Mouse (Mus musculus) MEL (cell line): Measurements from ENCODE around the gene Ggt1. TPM values are rescaled to one million over a fixed set of nuclear protein-coding genes. Genes with fewer than 3 reads are reported as not detected.

Source experiments
- DNase-seq: peaks from one replicate; pipeline ENCODE4 v3.0.0; 2011; ENCODE audit warnings: low read depth, low spot score
- H3K27ac ChIP-seq: 2 replicates; pipeline ENCODE4 v1.5.1; 2012; ENCODE audit warnings: low read depth, mild to moderate bottlenecking, control low read depth, low read length, moderate library complexity; ENCODE audit not compliant: control insufficient read depth
- H3K27me3 ChIP-seq, 2 experiments: fragments of 150-350 bp in 1 of 2; sonication (generic) in 1 of 2; 2 replicates each; pipeline ENCODE4 v1.6.1; 2012; ENCODE audit warnings: low read length in 2 of 2, mild to moderate bottlenecking in 2 of 2, improper control_type of control experiment in 1 of 2, moderate library complexity in 1 of 2; ENCODE audit not compliant: insufficient read depth in 2 of 2, control insufficient read depth in 1 of 2
- H3K36me3 ChIP-seq, 2 experiments: 2 replicates each; pipeline ENCODE4 v1.6.1; 2012 to 2014; ENCODE audit warnings: low read length in 2 of 2, improper control_type of control experiment in 1 of 2, inconsistent platforms in 1 of 2, mild to moderate bottlenecking in 1 of 2; ENCODE audit not compliant: insufficient read depth in 2 of 2, control insufficient read depth in 1 of 2
- H3K4me1 ChIP-seq, 2 experiments: fragments of 150-350 bp in 1 of 2; sonication (generic) in 1 of 2; 2 replicates each; pipeline ENCODE4 v1.6.1; 2012; ENCODE audit warnings: low read length in 2 of 2, improper control_type of control experiment in 1 of 2, mild to moderate bottlenecking in 1 of 2; ENCODE audit not compliant: insufficient read depth in 2 of 2, control insufficient read depth in 1 of 2
- H3K4me3 ChIP-seq, 2 experiments: fragments of 150-350 bp in 1 of 2; sonication (generic) in 1 of 2; 2 replicates each; pipeline ENCODE4 v1.5.1; 2012; ENCODE audit warnings: low read depth in 2 of 2, low read length in 2 of 2, mild to moderate bottlenecking in 2 of 2, moderate library complexity in 2 of 2, control low read depth in 1 of 2, improper control_type of control experiment in 1 of 2; ENCODE audit not compliant: control insufficient read depth in 1 of 2, insufficient read depth in 1 of 2
- H3K79me2 ChIP-seq: 2 replicates; pipeline ENCODE4 v1.6.1; 2012; ENCODE audit warnings: mild to moderate bottlenecking, low read length, moderate library complexity; ENCODE audit not compliant: control insufficient read depth, poor library complexity, insufficient read depth
- H3K9ac ChIP-seq: 2 replicates; pipeline ENCODE4 v1.6.1; 2012; ENCODE audit warnings: low read depth, mild to moderate bottlenecking, control low read depth, low read length, moderate library complexity; ENCODE audit not compliant: control insufficient read depth, poor library complexity, severe bottlenecking
- H3K9me3 ChIP-seq: fragments of 150-350 bp; sonication (generic); replicated peaks from 2 replicates; pipeline ENCODE4 v1.6.1; 2012; ENCODE audit warnings: mild to moderate bottlenecking, low read length, improper control_type of control experiment, moderate library complexity; ENCODE audit not compliant: insufficient read depth
- CHD2 ChIP-seq: IDR thresholded peaks from 2 replicates; pipeline ENCODE4 v1.6.1; 2011; ENCODE audit warnings: low read length, improper control_type of control experiment
- E2F4 ChIP-seq: IDR thresholded peaks from 2 replicates; pipeline ENCODE4 v1.6.1; 2011; ENCODE audit warnings: low read depth, low read length, improper control_type of control experiment, borderline replicate concordance
- ELF1 ChIP-seq: IDR thresholded peaks from 2 replicates; pipeline ENCODE4 v1.6.1; 2014; ENCODE audit warnings: low read depth, mild to moderate bottlenecking, inconsistent platforms, low read length, improper control_type of control experiment, moderate library complexity
- GATA1 ChIP-seq: IDR thresholded peaks from 2 replicates; pipeline ENCODE4 v1.6.1; 2011; ENCODE audit warnings: low read depth, low read length, improper control_type of control experiment
- HCFC1 ChIP-seq: IDR thresholded peaks from 2 replicates; pipeline ENCODE4 v1.6.1; 2012; ENCODE audit warnings: low read depth, mild to moderate bottlenecking, inconsistent platforms, low read length, improper control_type of control experiment, moderate library complexity
- JUND ChIP-seq: IDR thresholded peaks from 2 replicates; pipeline ENCODE4 v1.6.1; 2011; ENCODE audit warnings: low read depth, mild to moderate bottlenecking, improper control_type of control experiment, low read length
- MAFK ChIP-seq: IDR thresholded peaks from 2 replicates; pipeline ENCODE4 v1.6.1; 2011; ENCODE audit warnings: low read depth, mild to moderate bottlenecking, low read length, improper control_type of control experiment, borderline replicate concordance
- MAX ChIP-seq: IDR thresholded peaks from 2 replicates; pipeline ENCODE4 v1.6.1; 2011; ENCODE audit warnings: low read length, improper control_type of control experiment
- MAZ ChIP-seq: IDR thresholded peaks from 2 replicates; pipeline ENCODE4 v1.6.1; 2012; ENCODE audit warnings: low read depth, mild to moderate bottlenecking, inconsistent platforms, low read length, improper control_type of control experiment
- MEF2A ChIP-seq: IDR thresholded peaks from 2 replicates; pipeline ENCODE4 v1.6.1; 2014; ENCODE audit warnings: low read depth, mild to moderate bottlenecking, inconsistent platforms, low read length, improper control_type of control experiment; ENCODE audit not compliant: poor library complexity, insufficient replicate concordance, severe bottlenecking; ENCODE audit errors: extremely low read depth
- MYB ChIP-seq: IDR thresholded peaks from 2 replicates; pipeline ENCODE4 v1.6.1; 2011; ENCODE audit warnings: mild to moderate bottlenecking, low read depth, low read length, improper control_type of control experiment
- NRF1 ChIP-seq: IDR thresholded peaks from 2 replicates; pipeline ENCODE4 v1.6.1; 2014; ENCODE audit warnings: low read depth, mild to moderate bottlenecking, inconsistent platforms, low read length, improper control_type of control experiment, moderate library complexity; ENCODE audit not compliant: poor library complexity, insufficient read depth, severe bottlenecking
- POLR2AphosphoS2 ChIP-seq: IDR thresholded peaks from 2 replicates; pipeline ENCODE4 v1.6.1; 2011; ENCODE audit warnings: low read length, improper control_type of control experiment
- ZMIZ1 ChIP-seq: IDR thresholded peaks from 2 replicates; pipeline ENCODE4 v1.6.1; 2012; ENCODE audit warnings: low read depth, mild to moderate bottlenecking, inconsistent platforms, low read length, improper control_type of control experiment, moderate library complexity
- ZNF384 ChIP-seq: IDR thresholded peaks from 2 replicates; pipeline ENCODE4 v1.6.1; 2012; ENCODE audit warnings: low read depth, mild to moderate bottlenecking, inconsistent platforms, low read length, improper control_type of control experiment
- polyA plus RNA-seq, 2 experiments: library from polyadenylated mRNA; stranded (reverse) in 1 of 2; unstranded in 1 of 2; fragments of >175 nt in 1 of 2; fragments of >200 nt in 1 of 2; gene quantifications; 2 replicates each; pipeline versions ENCODE4 v1.2.1 to v1.2.4; 2012; ENCODE audit warnings: low replicate concordance in 2 of 2, low read depth in 1 of 2; ENCODE audit not compliant: insufficient read length in 2 of 2, insufficient read depth in 1 of 2, missing spikeins in 1 of 2
- total RNA-seq: library from RNA; depleted of rRNA; stranded (reverse); fragments of 300-350 nt; gene quantifications from 2 replicates; pipeline ENCODE4 v1.2.3, GENCODE M21; 2012

Ggt1 gene
- total and polyA plus RNA-seq, 3 experiments, result 0.46 to 3.2 TPM; not detected in 1

DNA sequence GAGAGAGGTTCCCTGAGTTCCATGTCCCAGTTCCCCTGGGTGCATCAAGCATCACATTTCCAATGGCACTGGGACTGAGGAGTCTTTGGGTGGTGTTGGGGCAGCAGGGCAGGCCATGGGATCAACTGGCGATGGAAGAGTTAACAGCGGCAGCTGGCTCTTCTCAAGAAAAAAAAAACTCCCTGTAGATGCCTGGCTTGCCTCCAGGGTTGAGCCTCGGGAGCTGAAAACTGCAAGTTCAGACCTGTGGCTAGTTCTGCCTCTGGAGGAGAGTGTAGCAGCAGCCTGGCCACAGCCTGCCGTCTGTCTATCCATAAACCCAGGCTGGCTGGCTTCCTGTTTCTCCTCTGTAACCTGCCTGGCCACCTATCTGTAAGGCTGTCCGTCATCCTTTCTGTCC lies 27.7 kb downstream of the Ggt1 start, which contains the start of gene Ggt5:
Gene Ggt5, plus strand, starts transcription at position 212 of the 400 bp plus-strand sequence.
- H3K9me3 ChIP-seq, result no peaks in the 10 kb centered on the region
- no peaks in the 10 kb centered on the region for H3K79me2 ChIP-seq
- no peak within 1 kb of the TSS for H3K4me3 ChIP-seq
- H3K27me3 ChIP-seq, result no peaks in the 10 kb centered on the region
- DNase-seq, result peak; percentile 53
- no peak within 1 kb of the TSS for H3K9ac ChIP-seq
- H3K27ac ChIP-seq, result no peak within 1 kb of the TSS; the same call in 1 of the 2 replicates
- H3K4me1 ChIP-seq, result peaks cover 8 to 27% of the 10 kb centered on the region in 2 experiments
- H3K36me3 ChIP-seq, result peaks cover 0 to 7% of the 10 kb centered on the region in 2 experiments; a peak in 2 of 4 replicates
- TF ChIP-seq ZNF384 (peak; percentile 82), NRF1 (no peak), MYB (no peak)

DNA sequence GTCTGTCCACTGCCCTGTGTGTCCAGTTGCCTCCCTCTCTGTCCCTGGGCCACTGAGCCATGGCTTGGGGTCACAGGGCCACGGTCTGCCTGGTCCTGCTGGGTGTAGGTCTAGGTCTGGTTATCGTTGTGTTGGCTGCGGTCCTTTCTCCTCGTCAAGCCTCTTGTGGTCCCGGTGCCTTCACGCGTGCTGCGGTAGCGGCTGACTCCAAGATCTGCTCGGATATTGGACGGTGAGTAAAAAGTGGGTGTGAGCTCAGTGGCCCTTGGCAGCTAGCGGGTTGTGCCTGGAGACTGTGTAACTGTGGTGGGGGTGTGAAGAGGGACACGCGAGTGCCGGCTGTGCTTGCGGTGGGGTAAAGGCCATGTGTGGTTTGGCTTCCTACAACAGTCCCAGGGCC lies 28.2 kb downstream of the Ggt1 start:
- Histone ChIP-seq H3K27ac (no peak overlapping the region), H3K79me2 (no peaks in the 10 kb centered on the region), H3K4me1 (peaks cover 8 to 27% of the 10 kb centered on the region in 2 experiments), H3K27me3 (no peaks in the 10 kb centered on the region), H3K4me3 (no peak overlapping the region), H3K36me3 (peaks cover 0 to 7% of the 10 kb centered on the region in 2 experiments; a peak in 2 of 4 replicates), H3K9ac (no peak overlapping the region), H3K9me3 (no peaks in the 10 kb centered on the region)
- TF ChIP-seq GATA1, result no peak
- no peak for TF ChIP-seq ZMIZ1
- no peak for TF ChIP-seq NRF1
- no peak for TF ChIP-seq MAX
- no peak for TF ChIP-seq MAFK
- TF ChIP-seq POLR2AphosphoS2, result no peak
- no peak for TF ChIP-seq MEF2A
- TF ChIP-seq HCFC1, result no peak
- no peak for TF ChIP-seq ELF1
- no peak for TF ChIP-seq MAZ
- no peak for TF ChIP-seq CHD2
- TF ChIP-seq JUND, result no peak
- TF ChIP-seq E2F4, result no peak
- no peak for DNase-seq
